Mouse (Mus musculus) C2C12 (cell line): ENCODE data around the gene Tcaf3.

ENCODE experiments used
- CTCF ChIP-seq: IDR thresholded peaks from one replicate; pipeline ENCODE4 v1.5.1; 2011; ENCODE audit not compliant: control insufficient read depth, insufficient read depth, insufficient read length
- MAX ChIP-seq: IDR thresholded peaks from one replicate; pipeline ENCODE4 v1.6.1; 2011; ENCODE audit warnings: mild to moderate bottlenecking, control low read depth
- USF1 ChIP-seq: IDR thresholded peaks from one replicate; pipeline ENCODE4 v1.6.1; 2011; ENCODE audit warnings: low read depth, mild to moderate bottlenecking, control low read depth, moderate library complexity

GRCm38 (mm10) chr6:42566076-42566598 lies 31.4 kb downstream of the Tcaf3 start:
- TF ChIP-seq CTCF (no peak), MAX (no peak), USF1 (no peak)
